Comparison of ENCODE assay signal across 10 mouse cellular contexts in genomic region chr4:134393026-134393425, GRCm38 (mm10). TPM values are rescaled to one million over a fixed set of nuclear protein-coding genes. Genes with fewer than 3 reads are reported as not detected.
DNase-seq lines count a peak whose midpoint lies in the region; ATAC-seq and TF ChIP-seq lines count a peak whose summit lies in the region.
"Had no signal": no experiment of that assay in that cellular context is flagged by ENCODE, and none has a peak within 500 bp of the region (broad histone marks: within the 10 kb centered on the region; RNA-seq: fewer than 3 reads in every experiment).

No protein-coding gene starts in this region.

- H3K9ac ChIP-seq in heart, postnatal 0 days (replicated peaks; ENCODE audit: low read depth, low read length) = no peak overlapping the region
- H3K9ac ChIP-seq in limb, embryonic 15.5 days = no peak overlapping the region
- H3K9ac ChIP-seq: embryonic facial prominence, embryonic 13.5 days; liver, embryonic 13.5 days had no signal

- H3K4me2 ChIP-seq in heart, postnatal 0 days (ENCODE audit: low read depth, low read length) = no peak overlapping the region
- H3K4me2 ChIP-seq in limb, embryonic 15.5 days = peak overlapping the region; percentile 20; the same call in 1 of the 2 replicates
- H3K4me2 ChIP-seq: embryonic facial prominence, embryonic 13.5 days; liver, embryonic 13.5 days had no signal

- no peak for ATAC-seq in heart, postnatal 0 days (ENCODE audit: insufficient read depth, low read depth)
- ATAC-seq in limb, embryonic 15.5 days (ENCODE audit: insufficient number of reproducible peaks, low FRiP score, low TSS enrichment, low read depth) = no peak
- ATAC-seq in monocyte, adult 5-6 weeks (replicated peaks; ENCODE audit: insufficient number of reproducible peaks, low FRiP score, low TSS enrichment, poor library complexity, severe bottlenecking) = no peak

- no peaks in the 10 kb centered on the region for H3K27me3 ChIP-seq in heart, postnatal 0 days (ENCODE audit: control insufficient read depth, insufficient read depth, low read length)
- H3K27me3 ChIP-seq in thymus, adult 2 months (ENCODE audit: control insufficient read depth, insufficient read depth, low read length) = no peaks in the 10 kb centered on the region
- no peaks in the 10 kb centered on the region for H3K27me3 ChIP-seq in limb, embryonic 15.5 days
- H3K27me3 ChIP-seq: embryonic facial prominence, embryonic 13.5 days; liver, embryonic 13.5 days had no signal

- DNase-seq in heart, postnatal 0 days (ENCODE audit: low spot score) = no peak
- no peak for DNase-seq in heart, postnatal 14 days
- DNase-seq in thymus, postnatal 25 days = peak; percentile 28
- no peak for DNase-seq in thymus, adult 2 months
- DNase-seq in right cerebral cortex, adult 2 months (ENCODE audit: low spot score in 2 of 2) = no peak
- DNase-seq in heart, adult 9 months (ENCODE audit: low spot score in 2 of 2) = no peak
- DNase-seq: liver, embryonic 13.5 days had no signal

- H3K4me1 ChIP-seq in heart, postnatal 0 days (ENCODE audit: control insufficient read depth, insufficient read depth) = no peaks in the 10 kb centered on the region
- peaks cover 15% of the 10 kb centered on the region for H3K4me1 ChIP-seq in thymus, adult 2 months (replicated peaks; ENCODE audit: control insufficient read depth, insufficient read depth, low read length)
- H3K4me1 ChIP-seq in limb, embryonic 15.5 days = peaks cover 18% of the 10 kb centered on the region

- intact Hi-C loops in heart, postnatal 14 days (cut with DNase I) = no loop called here

- no peak for TF ChIP-seq EP300 in heart, postnatal 0 days (IDR thresholded peaks at IDR 0.05; ENCODE audit: low read depth)

- H3K4me3 ChIP-seq in heart, postnatal 0 days (ENCODE audit: low read depth, low read length) = no peak overlapping the region
- H3K4me3 ChIP-seq in thymus, adult 2 months (ENCODE audit: control insufficient read depth, insufficient read depth, low read length) = no peak overlapping the region
- no peak overlapping the region for H3K4me3 ChIP-seq in limb, embryonic 15.5 days
- H3K4me3 ChIP-seq: embryonic facial prominence, embryonic 13.5 days; liver, embryonic 13.5 days had no signal

- peak; percentile 24; the same call in 1 of the 2 replicates for TF ChIP-seq CTCF in heart, postnatal 0 days (IDR thresholded peaks at IDR 0.05; ENCODE audit: low read depth)
- no peak for TF ChIP-seq CTCF in thymus, adult 2 months (IDR thresholded peaks at IDR 0.05; ENCODE audit: borderline replicate concordance, control insufficient read depth, extremely low read depth, insufficient read depth, low read length, poor library complexity)

- 20% methylated on average over 12 of the region's 12 CpGs for WGBS in heart, postnatal 0 days
- 46% methylated on average over 12 of the region's 12 CpGs for WGBS in thymus, adult 2 months
- WGBS in limb, embryonic 15.5 days = 16% methylated on average over 12 of the region's 12 CpGs

- no peak overlapping the region for H3K27ac ChIP-seq in heart, postnatal 0 days (ENCODE audit: low read depth)
- no peak overlapping the region for H3K27ac ChIP-seq in thymus, adult 2 months (ENCODE audit: control insufficient read depth, insufficient read depth, low read length)
- H3K27ac ChIP-seq in limb, embryonic 15.5 days = 0 out of 2 replicates have a peak overlapping the region, but pooled peaks have one; percentile 22
- H3K27ac ChIP-seq: embryonic facial prominence, embryonic 13.5 days; liver, embryonic 13.5 days had no signal

- H3K9me3 ChIP-seq in heart, postnatal 0 days (replicated peaks; ENCODE audit: control insufficient read depth, low read length) = peaks cover 5% of the 10 kb centered on the region; the same call in 1 of the 2 replicates
- no peaks in the 10 kb centered on the region for H3K9me3 ChIP-seq in limb, embryonic 15.5 days
- H3K9me3 ChIP-seq: embryonic facial prominence, embryonic 13.5 days had no signal

- no peak for TF ChIP-seq POLR2A in thymus, adult 2 months (IDR thresholded peaks at IDR 0.05; ENCODE audit: control insufficient read depth, extremely low read depth, insufficient read depth, low read length, poor library complexity)

- no peaks in the 10 kb centered on the region for H3K36me3 ChIP-seq in heart, postnatal 0 days (replicated peaks; ENCODE audit: control insufficient read depth, insufficient read depth, low read length)
- no peaks in the 10 kb centered on the region for H3K36me3 ChIP-seq in thymus, adult 2 months (ENCODE audit: control insufficient read depth, insufficient read depth, low read length)
- no peaks in the 10 kb centered on the region for H3K36me3 ChIP-seq in limb, embryonic 15.5 days
- H3K36me3 ChIP-seq: embryonic facial prominence, embryonic 13.5 days; liver, embryonic 13.5 days had no signal

RNA-seq across cellular contexts. Expression of gene Pafah2, which starts 3.1 kb away (rescaled TPM):
- 16.3 and 17.2 TPM in 2 replicates for total RNA-seq in heart, postnatal 0 days (2014; rRNA removed; ENCODE audit: low replicate concordance)
- polyA plus RNA-seq in heart, postnatal 0 days (2015; fragmentation: Nextera tagmentation; extraction: Ambion mirVana) = 7.2 and 7.8 TPM in 2 replicates
- 1 to 10 TPM; 7.5 to 8.6 TPM for total RNA-seq in heart, postnatal 14 days (2021)
- 12.2 and 12.3 TPM in 2 replicates for polyA plus RNA-seq in thymus, adult 2 months (2012; rRNA removed)
- polyA plus RNA-seq in limb, embryonic 15.5 days (2015; fragmentation: Nextera tagmentation; extraction: Ambion mirVana) = 20.7 and 20.8 TPM in 2 replicates
- 0.64 to 3.8 TPM (median 1.5 TPM) in 3 replicates for total RNA-seq in monocyte, adult 5-6 weeks (2017)

RNA-seq across cellular contexts. Expression of gene Extl1, which starts 9.4 kb away (rescaled TPM):
- total RNA-seq in heart, postnatal 0 days (2014; rRNA removed; ENCODE audit: low replicate concordance) = 3.1 and 11.5 TPM in 2 replicates
- 2.9 and 3.4 TPM in 2 replicates for polyA plus RNA-seq in heart, postnatal 0 days (2015; fragmentation: Nextera tagmentation; extraction: Ambion mirVana)
- 10 to 100 TPM; 11.4 to 12.0 TPM for total RNA-seq in heart, postnatal 14 days (2021)
- polyA plus RNA-seq in thymus, adult 2 months (2012; rRNA removed) = 8.9 and 10.3 TPM in 2 replicates
- 6.4 and 7.8 TPM in 2 replicates for polyA plus RNA-seq in limb, embryonic 15.5 days (2015; fragmentation: Nextera tagmentation; extraction: Ambion mirVana)
- 0.29 TPM in 1 of 3 replicates, not detected in the others for total RNA-seq in monocyte, adult 5-6 weeks (2017)

RNA-seq across cellular contexts. Expression of gene Slc30a2, which starts 50.0 kb away (rescaled TPM):
- total RNA-seq in heart, postnatal 0 days (2014; rRNA removed; ENCODE audit: low replicate concordance) = 0.38 TPM in 1 of 2 replicates, not detected in the other
- polyA plus RNA-seq in heart, postnatal 0 days (2015; fragmentation: Nextera tagmentation; extraction: Ambion mirVana) = 0.16 and 0.33 TPM in 2 replicates
- under 1 TPM; 0.68 to 0.96 TPM for total RNA-seq in heart, postnatal 14 days (2021)
- polyA plus RNA-seq in thymus, adult 2 months (2012; rRNA removed) = 1.1 and 2.0 TPM in 2 replicates
- polyA plus RNA-seq in limb, embryonic 15.5 days (2015; fragmentation: Nextera tagmentation; extraction: Ambion mirVana) = 1.3 and 2.6 TPM in 2 replicates
- total RNA-seq in monocyte, adult 5-6 weeks (2017) = not detected in 3 replicates
- polyA plus RNA-seq: liver, embryonic 13.5 days had no signal
